Mouse (Mus musculus) cerebellum, adult (tissue): ENCODE results near the gene Mlec.
A peak's percentile ranks its signal among the peaks of the same experiment; 100 is the strongest.
"Not testable (repeated sequence)": the region's sequence is repeated elsewhere in the genome, so short reads cannot be mapped to it uniquely, and the experiment has no call there.

Source experiments
- ATAC-seq: cut with Nextera tagmentation; 2 replicates; pipeline ENCODE4 v1.9.2; 2017; ENCODE audit warnings: mild to moderate bottlenecking, moderate library complexity, mixed read lengths; ENCODE audit not compliant: insufficient number of reproducible peaks, low FRiP score, low TSS enrichment

Mlec gene

GRCm38 (mm10) chr5:115155156-115155631 is 2.8 kb downstream of the Mlec start:
- no peak for ATAC-seq

- no peak for ATAC-seq
Observed at GRCm38 (mm10) chr5:115152132-115152956, 5.6 kb downstream of the Mlec start.

- ATAC-seq, result no peak
Observed at GRCm38 (mm10) chr5:115151457-115151856, 6.5 kb downstream of the Mlec start.

GRCm38 (mm10) chr5:115150991-115151390 is 7.0 kb downstream of the Mlec start:
- no peak for ATAC-seq

GRCm38 (mm10) chr5:115149675-115150459 is 8.1 kb downstream of the Mlec start:
- no peak for ATAC-seq

- not testable (repeated sequence) for ATAC-seq
Observed at GRCm38 (mm10) chr5:115148872-115149271, 9.1 kb downstream of the Mlec start.

GRCm38 (mm10) chr5:115148378-115148777 is 9.6 kb downstream of the Mlec start:
- ATAC-seq, result no peak

- ATAC-seq, result no peak
Observed at GRCm38 (mm10) chr5:115147388-115147787, 10.6 kb downstream of the Mlec start.

- ATAC-seq, result no peak
Observed at GRCm38 (mm10) chr5:115146747-115147130, 11.2 kb downstream of the Mlec start.

- no peak for ATAC-seq
Observed at GRCm38 (mm10) chr5:115145976-115146746, 11.8 kb downstream of the Mlec start.

- ATAC-seq, result no peak
Observed at GRCm38 (mm10) chr5:115145253-115145968, 12.6 kb downstream of the Mlec start.

- ATAC-seq, result no peak
Observed at GRCm38 (mm10) chr5:115144471-115144870, 13.5 kb downstream of the Mlec start.

GRCm38 (mm10) chr5:115143552-115143951 is 14.4 kb downstream of the Mlec start:
- no peak for ATAC-seq

- ATAC-seq, result no peak
Observed at GRCm38 (mm10) chr5:115142166-115142697, 15.7 kb downstream of the Mlec start.

- no peak for ATAC-seq
Observed at GRCm38 (mm10) chr5:115140726-115141125, 17.3 kb downstream of the Mlec start.

- ATAC-seq, result no peak
Observed at GRCm38 (mm10) chr5:115139124-115139523, 18.9 kb downstream of the Mlec start.

GRCm38 (mm10) chr5:115134234-115135165 is 23.5 kb downstream of the Mlec start, which contains the start of gene Unc119b:
Gene Unc119b, minus strand, starts transcription at chr5:115134975.
- ATAC-seq, result peak; percentile 72; the same call in 1 of the 2 replicates

GRCm38 (mm10) chr5:115133358-115134066 is 24.5 kb downstream of the Mlec start:
- ATAC-seq, result no peak
